Mouse (Mus musculus): ENCODE measurements around the gene Btbd16. TPM values are rescaled to one million over a fixed set of nuclear protein-coding genes. Genes with fewer than 3 reads are reported as not detected.

The Btbd16 gene
- polyA plus RNA-seq, 1 experiment from 2014 or later = 0.23 TPM

- Histone ChIP-seq H3K9ac (replicated peaks; ENCODE audit: low read depth, low read length) (no peak overlapping the region), H3K4me1 (ENCODE audit: control insufficient read depth, insufficient read depth, low read length) (no peaks in the 10 kb centered on the region), H3K27me3 (ENCODE audit: control insufficient read depth, insufficient read depth, low read length) (no peaks in the 10 kb centered on the region), H3K27ac (ENCODE audit: low read length) (no peak overlapping the region), H3K4me3 (ENCODE audit: low read depth, low read length) (no peak overlapping the region), H3K4me2 (replicated peaks; ENCODE audit: low read depth, low read length) (no peak overlapping the region), H3K36me3 (ENCODE audit: control insufficient read depth, insufficient read depth, low read length) (no peaks in the 10 kb centered on the region), H3K9me3 (ENCODE audit: control insufficient read depth, low read depth, low read length) (no peaks in the 10 kb centered on the region)
- ATAC-seq (ENCODE audit: insufficient number of reproducible peaks, insufficient read depth, low FRiP score, low read depth) = no peak
- 35% methylated on average over 4 of the region's 4 CpGs for WGBS
Measured at GRCm38 (mm10) chr7:130800681-130801080, 26.8 kb downstream of the Btbd16 start.

DNA sequence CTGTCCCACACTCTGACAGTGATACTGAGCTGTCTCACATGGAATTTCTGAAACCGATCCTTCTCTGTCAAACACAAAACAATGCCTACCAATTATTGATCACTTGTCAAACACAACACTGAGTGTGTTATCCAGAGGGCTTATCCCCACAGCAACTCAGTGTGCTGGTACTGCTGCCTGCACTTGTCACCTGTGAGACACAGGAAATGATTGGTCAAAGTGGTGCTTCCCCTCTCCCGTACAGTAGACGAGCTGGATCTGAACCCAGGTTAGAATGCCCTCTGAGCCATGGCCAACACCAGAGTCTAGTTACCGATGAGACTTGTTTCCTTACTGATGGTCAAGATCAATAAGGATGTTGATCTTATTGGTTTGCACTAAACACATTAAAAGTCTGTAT lies 27.9 kb downstream of the Btbd16 start:
- ATAC-seq (ENCODE audit: insufficient number of reproducible peaks, insufficient read depth, low FRiP score, low read depth) = no peak
- Histone ChIP-seq H3K4me1 (ENCODE audit: control insufficient read depth, insufficient read depth, low read length) (no peaks in the 10 kb centered on the region), H3K27ac (ENCODE audit: low read length) (no peak overlapping the region), H3K36me3 (ENCODE audit: control insufficient read depth, insufficient read depth, low read length) (no peaks in the 10 kb centered on the region), H3K9ac (replicated peaks; ENCODE audit: low read depth, low read length) (no peak overlapping the region), H3K9me3 (ENCODE audit: control insufficient read depth, low read depth, low read length) (no peaks in the 10 kb centered on the region), H3K4me3 (ENCODE audit: low read depth, low read length) (no peak overlapping the region), H3K27me3 (ENCODE audit: control insufficient read depth, insufficient read depth, low read length) (no peaks in the 10 kb centered on the region), H3K4me2 (replicated peaks; ENCODE audit: low read depth, low read length) (no peak overlapping the region)
- WGBS = 87% methylated on average over 4 of the region's 4 CpGs

GRCm38 (mm10) chr7:130803251-130803825 lies 29.5 kb downstream of the Btbd16 start:
- no peaks in the 10 kb centered on the region for H3K36me3 ChIP-seq (ENCODE audit: control insufficient read depth, insufficient read depth, low read length)
- no peaks in the 10 kb centered on the region for H3K27me3 ChIP-seq (ENCODE audit: control insufficient read depth, insufficient read depth, low read length)
- no peak overlapping the region for H3K27ac ChIP-seq (ENCODE audit: low read length)
- H3K4me2 ChIP-seq (replicated peaks; ENCODE audit: low read depth, low read length) = no peak overlapping the region
- H3K4me1 ChIP-seq (ENCODE audit: control insufficient read depth, insufficient read depth, low read length) = no peaks in the 10 kb centered on the region; the same call in 1 of the 2 replicates
- no peak overlapping the region for H3K9ac ChIP-seq (replicated peaks; ENCODE audit: low read depth, low read length)
- ATAC-seq (ENCODE audit: insufficient number of reproducible peaks, insufficient read depth, low FRiP score, low read depth) = no peak
- 85% methylated on average over 8 of the region's 8 CpGs for WGBS
- H3K9me3 ChIP-seq (ENCODE audit: control insufficient read depth, low read depth, low read length) = no peaks in the 10 kb centered on the region
- no peak overlapping the region for H3K4me3 ChIP-seq (ENCODE audit: low read depth, low read length)

GRCm38 (mm10) chr7:130804991-130805390 lies 31.1 kb downstream of the Btbd16 start:
- H3K9ac ChIP-seq (replicated peaks; ENCODE audit: low read depth, low read length) = no peak overlapping the region
- WGBS = 81% methylated on average over 5 of the region's 5 CpGs

DNA sequence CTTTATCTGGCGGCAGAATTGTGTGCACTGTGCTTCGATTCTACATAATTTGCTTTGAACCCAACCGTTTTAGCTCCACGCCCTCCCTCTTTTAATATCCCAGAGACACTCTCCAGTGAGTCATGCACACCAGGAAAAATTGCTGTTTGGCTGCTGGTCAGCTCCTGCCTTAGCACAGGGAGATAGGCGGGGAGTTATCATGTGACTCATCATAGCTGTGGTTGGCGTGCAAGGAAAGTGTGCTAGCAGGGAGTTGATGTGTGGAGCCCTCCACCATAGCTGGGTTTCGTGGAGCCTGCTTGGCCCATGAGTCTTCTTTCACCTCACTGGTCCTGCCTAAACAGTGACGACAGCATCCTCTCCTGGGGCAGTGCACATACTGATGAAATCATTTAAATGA lies 33.9 kb downstream of the Btbd16 start:
- H3K9me3 ChIP-seq (ENCODE audit: control insufficient read depth, low read depth, low read length) = no peaks in the 10 kb centered on the region
- H3K27me3 ChIP-seq (ENCODE audit: control insufficient read depth, insufficient read depth, low read length) = no peaks in the 10 kb centered on the region
- H3K27ac ChIP-seq (ENCODE audit: low read length) = no peak overlapping the region
- H3K36me3 ChIP-seq (ENCODE audit: control insufficient read depth, insufficient read depth, low read length) = no peaks in the 10 kb centered on the region
- H3K9ac ChIP-seq (replicated peaks; ENCODE audit: low read depth, low read length) = no peak overlapping the region
- H3K4me2 ChIP-seq (replicated peaks; ENCODE audit: low read depth, low read length) = no peak overlapping the region
- ATAC-seq (ENCODE audit: insufficient number of reproducible peaks, insufficient read depth, low FRiP score, low read depth) = 0 out of 2 replicates have a peak, but pooled peaks have one; percentile 33
- 55% methylated on average over 8 of the region's 8 CpGs for WGBS
- no peak overlapping the region for H3K4me3 ChIP-seq (ENCODE audit: low read depth, low read length)
- peaks cover 7% of the 10 kb centered on the region; the same call in 1 of the 2 replicates for H3K4me1 ChIP-seq (ENCODE audit: control insufficient read depth, insufficient read depth, low read length)

More at GRCm38 (mm10) chr7:130804991-130805390, 31.1 kb downstream of the Btbd16 start:
- no peak overlapping the region for H3K4me2 ChIP-seq (replicated peaks; ENCODE audit: low read depth, low read length)
- H3K27me3 ChIP-seq (ENCODE audit: control insufficient read depth, insufficient read depth, low read length) = no peaks in the 10 kb centered on the region
- H3K4me3 ChIP-seq (ENCODE audit: low read depth, low read length) = no peak overlapping the region
- no peak for ATAC-seq (ENCODE audit: insufficient number of reproducible peaks, insufficient read depth, low FRiP score, low read depth)
- no peaks in the 10 kb centered on the region for H3K36me3 ChIP-seq (ENCODE audit: control insufficient read depth, insufficient read depth, low read length)
- peaks cover 7% of the 10 kb centered on the region; the same call in 1 of the 2 replicates for H3K4me1 ChIP-seq (ENCODE audit: control insufficient read depth, insufficient read depth, low read length)
- no peak overlapping the region for H3K27ac ChIP-seq (ENCODE audit: low read length)
- H3K9me3 ChIP-seq (ENCODE audit: control insufficient read depth, low read depth, low read length) = no peaks in the 10 kb centered on the region

DNA sequence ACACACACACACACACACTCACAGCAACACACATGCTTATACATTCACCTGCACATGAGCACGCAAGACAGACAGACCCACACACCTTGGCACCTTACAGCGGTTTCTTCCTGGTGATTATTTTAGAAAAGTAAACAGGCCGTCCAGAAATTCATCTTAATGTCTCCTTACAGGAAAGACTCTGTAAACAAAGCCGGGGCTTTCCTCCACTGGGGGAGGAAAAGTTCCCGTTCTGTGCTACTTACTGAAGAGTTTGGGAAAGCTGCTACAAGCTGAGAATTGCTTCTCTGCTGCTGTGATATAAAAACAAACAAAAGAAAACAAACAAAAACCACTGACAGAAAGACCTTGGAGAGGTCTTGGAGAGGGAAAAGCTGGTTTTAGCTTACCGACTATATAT lies 34.8 kb downstream of the Btbd16 start:
- H3K27me3 ChIP-seq (ENCODE audit: control insufficient read depth, insufficient read depth, low read length) = no peaks in the 10 kb centered on the region
- H3K9ac ChIP-seq (replicated peaks; ENCODE audit: low read depth, low read length) = no peak overlapping the region
- no peak for ATAC-seq (ENCODE audit: insufficient number of reproducible peaks, insufficient read depth, low FRiP score, low read depth)
- 15% methylated on average over 6 of the region's 6 CpGs for WGBS
- H3K4me2 ChIP-seq (replicated peaks; ENCODE audit: low read depth, low read length) = no peak overlapping the region
- H3K9me3 ChIP-seq (ENCODE audit: control insufficient read depth, low read depth, low read length) = no peaks in the 10 kb centered on the region
- H3K36me3 ChIP-seq (ENCODE audit: control insufficient read depth, insufficient read depth, low read length) = no peaks in the 10 kb centered on the region
- H3K4me3 ChIP-seq (ENCODE audit: low read depth, low read length) = no peak overlapping the region
- H3K4me1 ChIP-seq (ENCODE audit: control insufficient read depth, insufficient read depth, low read length) = peaks cover 7% of the 10 kb centered on the region; the same call in 1 of the 2 replicates
- no peak overlapping the region; the same call in 1 of the 2 replicates for H3K27ac ChIP-seq (ENCODE audit: low read length)

DNA sequence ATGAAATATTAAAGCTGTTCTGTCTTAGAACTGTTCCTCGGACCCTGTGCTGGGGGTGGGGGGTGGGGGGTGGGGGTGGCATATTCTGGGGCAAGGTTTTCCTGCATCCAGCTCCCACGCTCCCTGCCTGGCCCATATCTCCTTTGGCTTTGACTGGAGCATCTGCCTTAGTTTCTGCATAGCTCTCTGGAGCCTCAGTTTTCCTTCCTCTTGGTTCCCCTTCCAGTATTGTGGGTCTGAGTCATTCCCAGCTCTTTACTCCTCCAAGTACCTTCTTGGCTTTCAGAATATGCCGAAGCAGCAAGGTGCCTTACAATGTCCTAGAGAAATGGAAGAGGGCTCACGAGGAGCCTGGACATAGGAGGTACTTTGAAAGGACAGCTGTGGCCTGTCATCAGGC lies 36.4 kb downstream of the Btbd16 start:
- 60% methylated on average over 4 of the region's 4 CpGs for WGBS
- Histone ChIP-seq H3K27me3 (ENCODE audit: control insufficient read depth, insufficient read depth, low read length) (no peaks in the 10 kb centered on the region), H3K4me3 (ENCODE audit: low read depth, low read length) (no peak overlapping the region)

DNA sequence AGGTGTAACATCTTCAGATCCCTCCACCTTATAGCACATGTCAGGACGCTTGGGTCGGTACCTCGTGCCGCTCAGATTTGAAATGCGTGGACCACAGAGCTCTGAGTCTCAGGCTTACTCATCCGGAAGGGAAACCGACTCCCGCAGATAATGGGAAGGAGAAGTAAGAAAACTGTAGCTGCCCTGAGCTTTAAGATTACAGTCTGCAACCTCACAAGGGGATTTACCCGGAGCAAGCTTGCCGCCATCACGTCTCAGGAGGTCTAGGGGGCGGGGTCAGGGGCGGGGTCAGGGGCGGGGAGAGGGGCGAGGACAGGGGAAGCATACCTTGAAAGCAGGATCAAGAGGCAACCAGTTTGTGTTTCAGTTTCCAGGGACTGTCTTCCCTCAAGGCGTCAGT lies 38.5 kb downstream of the Btbd16 start:
- Histone ChIP-seq H3K4me2 (replicated peaks; ENCODE audit: low read depth, low read length) (no peak overlapping the region; the same call in 1 of the 2 replicates), H3K4me1 (ENCODE audit: control insufficient read depth, insufficient read depth, low read length) (peaks cover 7% of the 10 kb centered on the region; the same call in 1 of the 2 replicates), H3K9ac (replicated peaks; ENCODE audit: low read depth, low read length) (no peak overlapping the region), H3K9me3 (ENCODE audit: control insufficient read depth, low read depth, low read length) (no peaks in the 10 kb centered on the region), H3K4me3 (ENCODE audit: low read depth, low read length) (no peak overlapping the region), H3K27me3 (ENCODE audit: control insufficient read depth, insufficient read depth, low read length) (no peaks in the 10 kb centered on the region), H3K27ac (ENCODE audit: low read length) (no peak overlapping the region), H3K36me3 (ENCODE audit: control insufficient read depth, insufficient read depth, low read length) (no peaks in the 10 kb centered on the region)
- no peak for ATAC-seq (ENCODE audit: insufficient number of reproducible peaks, insufficient read depth, low FRiP score, low read depth)
- whole genome bisulfite sequencing = 41% methylated on average over 16 of the region's 16 CpGs

More for the DNA sequence above, 36.4 kb downstream of the Btbd16 start:
- Histone ChIP-seq H3K36me3 (ENCODE audit: control insufficient read depth, insufficient read depth, low read length) (no peaks in the 10 kb centered on the region), H3K9ac (replicated peaks; ENCODE audit: low read depth, low read length) (no peak overlapping the region), H3K4me1 (ENCODE audit: control insufficient read depth, insufficient read depth, low read length) (peaks cover 7% of the 10 kb centered on the region; the same call in 1 of the 2 replicates), H3K27ac (ENCODE audit: low read length) (no peak overlapping the region), H3K4me2 (replicated peaks; ENCODE audit: low read depth, low read length) (no peak overlapping the region), H3K9me3 (ENCODE audit: control insufficient read depth, low read depth, low read length) (no peaks in the 10 kb centered on the region)
- no peak for ATAC-seq (ENCODE audit: insufficient number of reproducible peaks, insufficient read depth, low FRiP score, low read depth)

- no peak overlapping the region for H3K4me3 ChIP-seq (ENCODE audit: low read depth, low read length)
- no peak overlapping the region for H3K9ac ChIP-seq (replicated peaks; ENCODE audit: low read depth, low read length)
- H3K4me1 ChIP-seq (ENCODE audit: control insufficient read depth, insufficient read depth, low read length) = no peaks in the 10 kb centered on the region
- no peaks in the 10 kb centered on the region for H3K27me3 ChIP-seq (ENCODE audit: control insufficient read depth, insufficient read depth, low read length)
- no peak for ATAC-seq (ENCODE audit: insufficient number of reproducible peaks, insufficient read depth, low FRiP score, low read depth)
- H3K9me3 ChIP-seq (ENCODE audit: control insufficient read depth, low read depth, low read length) = no peaks in the 10 kb centered on the region
- 90% methylated on average over 10 of the region's 10 CpGs for WGBS
- H3K36me3 ChIP-seq (ENCODE audit: control insufficient read depth, insufficient read depth, low read length) = no peaks in the 10 kb centered on the region
- H3K4me2 ChIP-seq (replicated peaks; ENCODE audit: low read depth, low read length) = no peak overlapping the region
- H3K27ac ChIP-seq (ENCODE audit: low read length) = no peak overlapping the region
Measured at GRCm38 (mm10) chr7:130815601-130816000, 41.7 kb downstream of the Btbd16 start.
